In genomic region chr17:69497315-69497714, GRCm38 (mm10) we compare ENCODE assay signal across 26 mouse cellular contexts. TPM values are rescaled to one million over a fixed set of nuclear protein-coding genes. Genes with fewer than 3 reads are reported as not detected.
"Had no signal": no experiment of that assay in that cellular context is flagged by ENCODE, and none has a peak within 500 bp of the region (broad histone marks: within the 10 kb centered on the region; RNA-seq: fewer than 3 reads in every experiment).

No protein-coding gene starts in this region.

- H3K4me3 ChIP-seq: embryonic facial prominence, embryonic 12.5 days; embryonic facial prominence, embryonic 13.5 days; embryonic facial prominence, embryonic 15.5 days; erythroblast, embryonic 14.5 days; forebrain, embryonic 10.5 days; forebrain, embryonic 12.5 days; forebrain, embryonic 15.5 days; gastrocnemius, adult 2 months; heart, adult 2 months had no signal

- ATAC-seq: forebrain, embryonic 14.5 days; forebrain, embryonic 15.5 days; forebrain, embryonic 16.5 days; forebrain, postnatal 0 days had no signal

- H3K9me3 ChIP-seq: embryonic facial prominence, embryonic 12.5 days; embryonic facial prominence, embryonic 13.5 days; embryonic facial prominence, embryonic 15.5 days; forebrain, embryonic 10.5 days; forebrain, embryonic 12.5 days; forebrain, embryonic 15.5 days had no signal

- H3K27me3 ChIP-seq: embryonic facial prominence, embryonic 12.5 days; embryonic facial prominence, embryonic 13.5 days; embryonic facial prominence, embryonic 15.5 days; forebrain, embryonic 12.5 days; forebrain, embryonic 15.5 days had no signal

- H3K27ac ChIP-seq: embryonic facial prominence, embryonic 12.5 days; embryonic facial prominence, embryonic 13.5 days; embryonic facial prominence, embryonic 15.5 days; forebrain, embryonic 10.5 days; forebrain, embryonic 12.5 days; forebrain, embryonic 15.5 days; gastrocnemius, adult 2 months; heart, adult 2 months had no signal

- H3K4me2 ChIP-seq: embryonic facial prominence, embryonic 12.5 days; embryonic facial prominence, embryonic 13.5 days; embryonic facial prominence, embryonic 15.5 days; forebrain, embryonic 12.5 days; forebrain, embryonic 15.5 days had no signal

- DNase-seq: cerebellum, adult 2 months; cerebellum, adult 8-10 months; cerebellum, adult 9-10 months; cerebellum, adult 9-11 months; cerebellum, postnatal 10 days; cerebellum, postnatal 14 days; cerebellum, postnatal 25 days; cerebellum, postnatal 36 days; embryo, embryonic 11 days; forebrain, postnatal 0 days; gastrocnemius, adult 2 months; gastrocnemius, postnatal 10 days; gastrocnemius, postnatal 14 days; gastrocnemius, postnatal 25 days; gastrocnemius, postnatal 36 days; heart, adult 18-20 months; heart, adult 2 months had no signal

- H3K9ac ChIP-seq: embryonic facial prominence, embryonic 12.5 days; embryonic facial prominence, embryonic 13.5 days; embryonic facial prominence, embryonic 15.5 days; forebrain, embryonic 12.5 days; forebrain, embryonic 15.5 days; forebrain, postnatal 0 days had no signal

- H3K4me1 ChIP-seq: embryonic facial prominence, embryonic 12.5 days; embryonic facial prominence, embryonic 13.5 days; embryonic facial prominence, embryonic 15.5 days; forebrain, embryonic 12.5 days; forebrain, embryonic 15.5 days had no signal

- H3K36me3 ChIP-seq: embryonic facial prominence, embryonic 12.5 days; embryonic facial prominence, embryonic 13.5 days; embryonic facial prominence, embryonic 15.5 days; forebrain, embryonic 10.5 days; forebrain, embryonic 12.5 days; forebrain, embryonic 15.5 days had no signal

RNA-seq across cellular contexts. Expression of gene Akain1, which starts 58.2 kb away (rescaled TPM):
- polyA plus RNA-seq: embryonic facial prominence, embryonic 12.5 days; embryonic facial prominence, embryonic 13.5 days; embryonic facial prominence, embryonic 15.5 days; erythroblast, embryonic 14.5 days; forebrain, embryonic 10.5 days had no signal
